Mouse (Mus musculus): Measurements from ENCODE around the gene Wasf3. TPM values are rescaled to one million over a fixed set of nuclear protein-coding genes. Genes with fewer than 3 reads are reported as not detected.
"Not testable (repeated sequence)": the region's sequence is repeated elsewhere in the genome, so short reads cannot be mapped to it uniquely, and the experiment has no call there.

The Wasf3 gene
- polyA plus RNA-seq, 1 experiment from 2014 or later, result not detected

GRCm38 (mm10) chr5:146488959-146489358, 104.2 kb downstream of the Wasf3 start:
- H3K27ac ChIP-seq (ENCODE audit: low read depth); H3K4me1 ChIP-seq (ENCODE audit: insufficient read depth); H3K4me3 ChIP-seq (ENCODE audit: low read depth, low read length); H3K9ac ChIP-seq (replicated peaks); H3K36me3 ChIP-seq (replicated peaks; ENCODE audit: insufficient read depth, low read length); H3K9me3 ChIP-seq (ENCODE audit: low read length); ATAC-seq; H3K4me2 ChIP-seq (ENCODE audit: low read depth, low read length); DNase-seq; H3K27me3 ChIP-seq (ENCODE audit: insufficient read depth, low read length): not testable (repeated sequence)
- peak; percentile 36; the same call in 1 of the 2 replicates for TF ChIP-seq CTCF (IDR thresholded peaks at IDR 0.05; ENCODE audit: low read depth)
- 3% methylated on average over 3 of the region's 4 CpGs for WGBS (ENCODE audit: insufficient replicate concordance)

GRCm38 (mm10) chr5:146491063-146491462, 106.3 kb downstream of the Wasf3 start, which contains the start of gene Gm6370:
TSS of gene Gm6370 (plus strand) at chr5:146491363.
- not testable (repeated sequence) for ATAC-seq; H3K27me3 ChIP-seq (ENCODE audit: insufficient read depth, low read length); H3K9me3 ChIP-seq (ENCODE audit: low read length); H3K9ac ChIP-seq (replicated peaks); H3K36me3 ChIP-seq (replicated peaks; ENCODE audit: insufficient read depth, low read length); H3K4me3 ChIP-seq (ENCODE audit: low read depth, low read length); H3K4me2 ChIP-seq (ENCODE audit: low read depth, low read length); H3K27ac ChIP-seq (ENCODE audit: low read depth); H3K4me1 ChIP-seq (ENCODE audit: insufficient read depth); DNase-seq
- WGBS (ENCODE audit: insufficient replicate concordance), result no CpG with 5 or more reads among the region's 5 CpGs

GRCm38 (mm10) chr5:146502099-146502498, 117.3 kb downstream of the Wasf3 start, which contains the start of gene 4930449I24Rik:
TSS of gene 4930449I24Rik (plus strand) at chr5:146502399.
- ATAC-seq; H3K27me3 ChIP-seq (ENCODE audit: insufficient read depth, low read length); H3K9ac ChIP-seq (replicated peaks); H3K9me3 ChIP-seq (ENCODE audit: low read length); H3K4me2 ChIP-seq (ENCODE audit: low read depth, low read length); H3K4me3 ChIP-seq (ENCODE audit: low read depth, low read length); H3K4me1 ChIP-seq (ENCODE audit: insufficient read depth); H3K36me3 ChIP-seq (replicated peaks; ENCODE audit: insufficient read depth, low read length); H3K27ac ChIP-seq (ENCODE audit: low read depth); DNase-seq: not testable (repeated sequence)
- no CpG with 5 or more reads among the region's 5 CpGs for WGBS (ENCODE audit: insufficient replicate concordance)

GRCm38 (mm10) chr5:146513823-146514222, 129.0 kb downstream of the Wasf3 start, which contains the start of gene Gm3402:
TSS of gene Gm3402 (plus strand) at chr5:146514123.
- no CpG with 5 or more reads among the region's 5 CpGs for WGBS (ENCODE audit: insufficient replicate concordance)
- ATAC-seq; H3K36me3 ChIP-seq (replicated peaks; ENCODE audit: insufficient read depth, low read length); H3K4me1 ChIP-seq (ENCODE audit: insufficient read depth); H3K9ac ChIP-seq (replicated peaks); H3K27me3 ChIP-seq (ENCODE audit: insufficient read depth, low read length); H3K9me3 ChIP-seq (ENCODE audit: low read length); H3K27ac ChIP-seq (ENCODE audit: low read depth); H3K4me2 ChIP-seq (ENCODE audit: low read depth, low read length); H3K4me3 ChIP-seq (ENCODE audit: low read depth, low read length); DNase-seq: not testable (repeated sequence)

Other genes starting within 250 kb of the Wasf3 start
- not detected in 2 replicates for gene Gm5565, start 224.4 kb upstream of the Wasf3 start, polyA plus RNA-seq (2015; fragmentation: Nextera tagmentation; extraction: Ambion mirVana)
- gene Gm6309, start 214.3 kb upstream of the Wasf3 start, polyA plus RNA-seq (2015; fragmentation: Nextera tagmentation; extraction: Ambion mirVana), result not detected in 2 replicates
- not detected in 2 replicates for gene 1700001J03Rik, start 199.7 kb upstream of the Wasf3 start, polyA plus RNA-seq (2015; fragmentation: Nextera tagmentation; extraction: Ambion mirVana)
- 21.4 and 21.9 TPM in 2 replicates for gene Rnf6, start 163.4 kb upstream of the Wasf3 start, polyA plus RNA-seq (2015; fragmentation: Nextera tagmentation; extraction: Ambion mirVana)
- 11.4 and 12.0 TPM in 2 replicates for gene Cdk8, start 153.8 kb upstream of the Wasf3 start, polyA plus RNA-seq (2015; fragmentation: Nextera tagmentation; extraction: Ambion mirVana)
- gene Gm6408, start 97.0 kb downstream of the Wasf3 start, polyA plus RNA-seq (2015; fragmentation: Nextera tagmentation; extraction: Ambion mirVana), result not detected in 2 replicates
- not detected in 2 replicates for gene Gm6370, start 106.4 kb downstream of the Wasf3 start, polyA plus RNA-seq (2015; fragmentation: Nextera tagmentation; extraction: Ambion mirVana)
- gene 4930449I24Rik, start 117.4 kb downstream of the Wasf3 start, polyA plus RNA-seq (2015; fragmentation: Nextera tagmentation; extraction: Ambion mirVana), result not detected in 2 replicates
- not detected in 2 replicates for gene Gm3402, start 129.1 kb downstream of the Wasf3 start, polyA plus RNA-seq (2015; fragmentation: Nextera tagmentation; extraction: Ambion mirVana)
- gene Gm3404, start 140.8 kb downstream of the Wasf3 start, polyA plus RNA-seq (2015; fragmentation: Nextera tagmentation; extraction: Ambion mirVana), result not detected in 2 replicates
- gene Gm3409, start 152.7 kb downstream of the Wasf3 start, polyA plus RNA-seq (2015; fragmentation: Nextera tagmentation; extraction: Ambion mirVana), result not detected in 2 replicates
- not detected in 2 replicates for gene Gm3415, start 171.2 kb downstream of the Wasf3 start, polyA plus RNA-seq (2015; fragmentation: Nextera tagmentation; extraction: Ambion mirVana)
- gene Gpr12, start 200.3 kb downstream of the Wasf3 start, polyA plus RNA-seq (2015; fragmentation: Nextera tagmentation; extraction: Ambion mirVana), result 0.26 and 0.41 TPM in 2 replicates

Data from liver, postnatal 0 days (tissue).